Mouse (Mus musculus) heart, embryonic 13.5 days (tissue): ENCODE results near the gene Copz2. TPM values are rescaled to one million over a fixed set of nuclear protein-coding genes. Genes with fewer than 3 reads are reported as not detected.

ENCODE experiments used
- ATAC-seq: fragments of 200-750 bp; cut with Nextera tagmentation; 2 replicates; pipeline ENCODE4 v1.8.0; 2017; ENCODE audit warnings: moderate TSS enrichment; ENCODE audit not compliant: insufficient number of reproducible peaks, low FRiP score, low TSS enrichment; ENCODE audit errors: extremely low read depth
- H3K27ac ChIP-seq: fragments of 300-500 bp; sonication (generic); replicated peaks from 2 replicates; pipeline ENCODE4 v1.5.1; 2015; ENCODE audit warnings: moderate library complexity, mild to moderate bottlenecking, inconsistent platforms
- H3K27me3 ChIP-seq: fragments of 300-500 bp; sonication (generic); replicated peaks from 2 replicates; pipeline ENCODE4 v1.6.1; 2015; ENCODE audit warnings: mild to moderate bottlenecking, inconsistent platforms
- H3K36me3 ChIP-seq: fragments of 300-500 bp; sonication (generic); 2 replicates; pipeline ENCODE4 v1.6.1; 2015; ENCODE audit warnings: mild to moderate bottlenecking, inconsistent platforms
- H3K4me1 ChIP-seq: fragments of 300-500 bp; sonication (generic); 2 replicates; pipeline ENCODE4 v1.6.1; 2015; ENCODE audit warnings: inconsistent platforms
- H3K4me2 ChIP-seq: fragments of 300-500 bp; sonication (generic); 2 replicates; pipeline ENCODE4 v1.6.1; 2015; ENCODE audit warnings: inconsistent platforms, mild to moderate bottlenecking, moderate library complexity
- H3K4me3 ChIP-seq: fragments of 300-500 bp; sonication (generic); 2 replicates; pipeline ENCODE4 v1.5.1; 2015; ENCODE audit warnings: moderate library complexity, mild to moderate bottlenecking, inconsistent platforms
- H3K9ac ChIP-seq: fragments of 300-500 bp; sonication (generic); 2 replicates; pipeline ENCODE4 v1.6.1; 2015; ENCODE audit warnings: inconsistent platforms, mild to moderate bottlenecking, moderate library complexity
- H3K9me3 ChIP-seq: fragments of 300-500 bp; sonication (generic); 2 replicates; pipeline ENCODE4 v1.6.1; 2016; ENCODE audit warnings: inconsistent platforms
- WGBS: fragments of 180-500 bp; shearing (Covaris S2); methylation state at CpG from one replicate; pipeline ENCODE4 v1.1.7; 2015; ENCODE audit warnings: mixed read lengths; 5-methylcytosine and 5-hydroxymethylcytosine counted together
- microRNA counts: library from miRNA; unstranded; fragments of <30 nt; microRNA quantifications from one replicate; lab custom pipeline; 2016
- microRNA-seq: library from miRNA; unstranded; fragments of <30 nt; microRNA quantifications from one replicate; pipeline ENCODE4, GENCODE M21; 2016
- polyA plus RNA-seq: library from polyadenylated mRNA; unstranded; fragments of >200 nt; fragmentation: Nextera tagmentation; extraction: Ambion mirVana; gene quantifications from 2 replicates; pipeline ENCODE4 v1.2.1, GENCODE M21; 2015

Copz2 gene
- polyA plus RNA-seq, 1 experiment from 2014 or later: 109 TPM

- Histone ChIP-seq H3K4me2 (peak overlapping the region; percentile 33; the same call in 1 of the 2 replicates), H3K4me1 (peaks cover 38% of the 10 kb centered on the region), H3K36me3 (peaks cover 36% of the 10 kb centered on the region), H3K9me3 (no peaks in the 10 kb centered on the region), H3K4me3 (no peak overlapping the region), H3K27ac (peak overlapping the region; percentile 45), H3K27me3 (peaks cover 6% of the 10 kb centered on the region; the same call in 1 of the 2 replicates), H3K9ac (peak overlapping the region; percentile 59)
- 18% methylated on average over 15 of the region's 15 CpGs for WGBS
- ATAC-seq: peak; percentile 45; the same call in 1 of the 2 replicates
Observed at GRCm38 (mm10) chr11:96906431-96907161, 56.9 kb downstream of the Copz2 start.

GRCm38 (mm10) chr11:96908594-96908993 is 58.9 kb downstream of the Copz2 start:
- Histone ChIP-seq H3K9ac (no peak overlapping the region), H3K36me3 (peaks cover 38% of the 10 kb centered on the region), H3K4me2 (no peak overlapping the region), H3K4me3 (no peak overlapping the region), H3K27me3 (peaks cover 6% of the 10 kb centered on the region; the same call in 1 of the 2 replicates), H3K9me3 (no peaks in the 10 kb centered on the region), H3K4me1 (peaks cover 27% of the 10 kb centered on the region), H3K27ac (no peak overlapping the region)
- ATAC-seq: no peak
- WGBS: 84% methylated on average over 12 of the region's 12 CpGs

GRCm38 (mm10) chr11:96910003-96910402 is 60.3 kb downstream of the Copz2 start:
- Histone ChIP-seq H3K9ac (0 out of 2 replicates have a peak overlapping the region, but pooled peaks have one; percentile 38), H3K36me3 (peaks cover 38% of the 10 kb centered on the region), H3K9me3 (no peaks in the 10 kb centered on the region), H3K27ac (no peak overlapping the region), H3K4me2 (no peak overlapping the region), H3K4me1 (peaks cover 27% of the 10 kb centered on the region), H3K4me3 (no peak overlapping the region), H3K27me3 (peaks cover 6% of the 10 kb centered on the region; the same call in 1 of the 2 replicates)
- WGBS: 22% methylated on average over 7 of the region's 7 CpGs
- ATAC-seq: no peak

MicroRNAs within 50 kb of the gene (microRNA counts, 519-probe panel; counts per million panel counts)
- 6,004 counts per million, percentile 93 among the panel's probes with 10 or more counts for microRNA mmu-miR-152 (lab: Ali Mortazavi, UCI)

Small RNA genes within 50 kb of the gene (microRNA-seq; reads per million reads assigned to microRNA genes)
- gene Mir152: 131 reads per million, percentile 57 among the genes with 10 or more reads in this experiment

Other genes with a start within 250 kb of the Copz2 start
- gene Snx11, start 72.3 kb upstream of the Copz2 start, polyA plus RNA-seq: 10.7 and 11.8 TPM in 2 replicates
- gene Cbx1, start 60.7 kb upstream of the Copz2 start, polyA plus RNA-seq: 53.3 and 56.4 TPM in 2 replicates
- 67.2 and 70.8 TPM in 2 replicates for gene Nfe2l1, start 19.9 kb upstream of the Copz2 start, polyA plus RNA-seq
- gene Cdk5rap3, start 66.6 kb downstream of the Copz2 start, polyA plus RNA-seq: 50.4 and 52.4 TPM in 2 replicates
- gene Prr15l, start 78.2 kb downstream of the Copz2 start, polyA plus RNA-seq: 0.79 and 1.0 TPM in 2 replicates
- gene Pnpo, start 94.1 kb downstream of the Copz2 start, polyA plus RNA-seq: 53.3 and 55.6 TPM in 2 replicates
- gene Sp2, start 133.1 kb downstream of the Copz2 start, polyA plus RNA-seq: 15.8 and 17.8 TPM in 2 replicates
- 0.18 and 0.21 TPM in 2 replicates for gene Sp6, start 163.5 kb downstream of the Copz2 start, polyA plus RNA-seq
- 16.0 and 19.2 TPM in 2 replicates for gene Scrn2, start 180.1 kb downstream of the Copz2 start, polyA plus RNA-seq
- gene Lrrc46, start 191.5 kb downstream of the Copz2 start, polyA plus RNA-seq: 0.18 and 0.49 TPM in 2 replicates
- 67.5 and 72.6 TPM in 2 replicates for gene Mrpl10, start 191.7 kb downstream of the Copz2 start, polyA plus RNA-seq
- gene Osbpl7, start 200.8 kb downstream of the Copz2 start, polyA plus RNA-seq: 6.2 and 6.5 TPM in 2 replicates